Mouse (Mus musculus) spleen, adult 12 weeks (tissue): ENCODE measurements around the gene Hacd2.

Experiments used
- DNase-seq: peaks from one replicate; pipeline ENCODE4 v3.0.0; 2022; ENCODE audit warnings: low spot score

Gene Hacd2

GRCm38 (mm10) chr16:35022242-35023137, at the start of gene Hacd2:
TSS of gene Hacd2 (plus strand) at chr16:35022428.
- DNase-seq = peak; percentile 89

GRCm38 (mm10) chr16:34972471-34972870, 49.8 kb upstream of the Hacd2 start:
- no peak for DNase-seq

GRCm38 (mm10) chr16:34975544-34975943, 46.7 kb upstream of the Hacd2 start:
- DNase-seq = no peak

GRCm38 (mm10) chr16:34976630-34977029, 45.6 kb upstream of the Hacd2 start:
- DNase-seq = no peak

GRCm38 (mm10) chr16:34978018-34978417, 44.2 kb upstream of the Hacd2 start:
- DNase-seq = no peak

GRCm38 (mm10) chr16:34981009-34981408, 41.2 kb upstream of the Hacd2 start:
- no peak for DNase-seq

GRCm38 (mm10) chr16:34984203-34985030, 37.8 kb upstream of the Hacd2 start:
- DNase-seq = no peak

- DNase-seq = no peak
These were observed 37.2 kb upstream of the Hacd2 start for GRCm38 (mm10) chr16:34985031-34985346.

- no peak for DNase-seq
These were observed 35.9 kb upstream of the Hacd2 start for GRCm38 (mm10) chr16:34986211-34986825.

- DNase-seq = no peak
These were observed 30.9 kb upstream of the Hacd2 start for GRCm38 (mm10) chr16:34991365-34991764.

GRCm38 (mm10) chr16:34992854-34993253, 29.4 kb upstream of the Hacd2 start:
- no peak for DNase-seq

GRCm38 (mm10) chr16:34993694-34994330, 28.4 kb upstream of the Hacd2 start:
- no peak for DNase-seq

GRCm38 (mm10) chr16:34994641-34995141, 27.5 kb upstream of the Hacd2 start:
- no peak for DNase-seq

- DNase-seq = no peak
These were observed 26.1 kb upstream of the Hacd2 start for GRCm38 (mm10) chr16:34996133-34996532.

- DNase-seq = no peak
These were observed 25.2 kb upstream of the Hacd2 start for GRCm38 (mm10) chr16:34997052-34997451.

- no peak for DNase-seq
These were observed 24.7 kb upstream of the Hacd2 start for GRCm38 (mm10) chr16:34997576-34997975.

GRCm38 (mm10) chr16:34999016-34999415, 23.2 kb upstream of the Hacd2 start:
- no peak for DNase-seq

GRCm38 (mm10) chr16:34999986-35000385, 22.2 kb upstream of the Hacd2 start:
- no peak for DNase-seq

- no peak for DNase-seq
These were observed 21.2 kb upstream of the Hacd2 start for GRCm38 (mm10) chr16:35000923-35001560.

GRCm38 (mm10) chr16:35004356-35004755, 17.9 kb upstream of the Hacd2 start:
- no peak for DNase-seq

GRCm38 (mm10) chr16:35004756-35005155, 17.5 kb upstream of the Hacd2 start:
- DNase-seq = no peak
